Mouse (Mus musculus) erythroid progenitor cell, adult 5-6 weeks (primary cell): ENCODE results near the gene Prkce. TPM values are rescaled to one million over a fixed set of nuclear protein-coding genes. Genes with fewer than 3 reads are reported as not detected.

ENCODE experiments used
- ATAC-seq: replicated peaks from 2 replicates; pipeline ENCODE4 v1.8.0; 2016; ENCODE audit warnings: moderate number of reproducible peaks, mild to moderate bottlenecking, moderate TSS enrichment, inconsistent platforms; ENCODE audit not compliant: poor library complexity, low FRiP score, severe bottlenecking
- total RNA-seq, 2 experiments: library from RNA; stranded (forward) in 1 of 2; stranded (reverse) in 1 of 2; fragments of 150-400 nt in 1 of 2; fragments of 186-747, 209-891 nt in 1 of 2; gene quantifications; 2 replicates each; pipeline versions ENCODE4 v1.2.3 to v1.2.4; 2015 to 2017; ENCODE audit warnings: low replicate concordance in 2 of 2

Gene Prkce
- total RNA-seq, 2 experiments from 2014 or later: 0.30 to 2.9 TPM

DNA sequence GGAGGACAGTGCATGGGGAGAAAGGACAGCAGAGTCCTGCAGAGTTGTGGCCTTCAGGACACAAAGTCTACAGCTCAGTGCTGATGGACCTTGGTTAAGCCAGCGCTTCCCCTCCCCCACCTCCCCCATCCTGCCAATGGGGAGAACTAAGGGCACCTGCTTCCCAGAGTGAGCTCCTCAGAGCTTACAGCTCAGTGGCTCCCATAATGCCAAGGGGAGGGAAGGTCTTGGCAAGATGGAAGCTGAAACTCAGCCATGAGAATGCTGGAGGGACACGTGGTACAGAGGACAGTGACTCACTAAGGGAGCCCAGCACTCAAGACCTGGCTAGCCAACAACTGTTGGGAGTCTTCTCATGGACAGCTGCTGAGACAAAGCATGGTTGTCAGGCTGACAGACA is 530.2 kb downstream of the Prkce start:
- ATAC-seq: no peak

DNA sequence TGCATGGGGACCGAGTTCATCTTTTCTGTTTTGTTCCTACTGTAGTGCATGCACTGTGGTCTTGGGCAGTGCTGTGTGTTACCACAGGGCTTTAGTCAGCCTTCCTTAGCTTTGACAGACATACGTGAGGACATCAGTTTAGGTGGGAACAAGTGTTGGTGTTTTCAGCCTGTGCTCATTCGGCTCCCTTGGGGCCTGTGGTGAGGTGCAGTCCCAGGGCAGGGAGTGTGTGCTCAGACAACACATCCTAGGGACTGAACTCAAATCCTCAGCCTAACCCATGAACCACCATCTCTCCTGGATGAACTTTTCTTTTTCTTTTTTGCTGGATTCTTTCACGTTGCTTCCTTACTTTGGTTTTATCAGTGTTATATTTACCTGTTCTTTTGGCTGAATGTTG is 535.8 kb downstream of the Prkce start:
- ATAC-seq: no peak

DNA sequence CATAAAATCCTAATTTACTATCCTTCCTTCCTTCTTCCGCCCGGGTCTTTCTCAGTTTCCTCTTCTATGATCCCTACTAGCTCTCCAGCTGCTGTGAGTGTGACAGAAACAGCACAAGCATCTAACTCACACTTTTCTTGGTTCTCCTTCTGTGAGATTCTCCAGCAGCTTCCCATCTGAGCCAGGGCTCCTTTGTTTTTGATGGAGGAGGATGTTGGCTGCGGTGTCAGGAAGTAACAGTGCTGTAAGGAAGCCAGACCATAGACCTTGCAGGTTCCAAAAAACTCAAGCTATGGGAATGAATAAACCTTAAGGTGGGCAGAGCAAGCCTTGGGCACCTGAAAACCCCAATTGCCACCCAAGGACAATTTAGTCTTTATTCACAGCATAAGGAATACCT is 537.7 kb downstream of the Prkce start:
- no peak for ATAC-seq

DNA sequence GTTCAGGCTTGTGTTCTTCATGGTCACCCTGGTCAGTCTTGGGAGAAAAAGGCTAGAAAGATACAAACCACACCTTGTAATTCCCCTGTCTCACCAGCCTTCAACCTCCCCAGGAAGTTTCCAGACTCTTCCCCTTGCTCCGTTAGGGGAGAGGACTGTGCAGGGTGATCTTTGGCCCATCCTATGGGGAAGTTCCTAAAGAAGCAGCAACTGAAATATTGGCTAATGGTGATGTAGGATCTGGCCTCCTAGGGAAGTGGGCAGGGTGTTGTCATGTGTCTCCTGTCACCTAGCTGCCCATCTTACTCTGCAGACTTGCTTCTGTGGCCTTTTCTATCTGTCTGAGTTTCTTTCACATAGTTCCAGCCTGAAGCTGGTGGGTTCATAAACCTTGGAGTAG is 538.9 kb downstream of the Prkce start:
- ATAC-seq: no peak

Other genes with a start within 250 kb of the Prkce start
- 39.8 and 50.8 TPM in 2 replicates for gene Srbd1, start 22.6 kb upstream of the Prkce start, total RNA-seq (2015; ENCODE audit: low replicate concordance)
- gene Srbd1, start 22.6 kb upstream of the Prkce start, total RNA-seq (2017; ENCODE audit: low replicate concordance): 67.0 and 82.8 TPM in 2 replicates